Mouse (Mus musculus) olfactory bulb, adult 2 months (tissue): ENCODE measurements at regions not wholly inside any gene's neighbourhood (a gene's known extent, or its start where the extent isn't known, plus 50 kb on each side); places are given as distances from the start of the nearest gene placed in this dataset.

Experiments used
- H3K27ac ChIP-seq: fragments of 200-500 bp; 2 replicates; pipeline ENCODE4 v1.5.1; 2012; ENCODE audit warnings: low read depth, low read length; ENCODE audit not compliant: insufficient read depth
- H3K4me1 ChIP-seq: fragments of 200-500 bp; 2 replicates; pipeline ENCODE4 v1.6.1; 2012; ENCODE audit warnings: low read length; ENCODE audit not compliant: control insufficient read depth, insufficient read depth
- H3K4me3 ChIP-seq: fragments of 200-500 bp; 2 replicates; pipeline ENCODE4 v1.5.1; 2012; ENCODE audit warnings: mild to moderate bottlenecking, low read depth, low read length, moderate library complexity; ENCODE audit not compliant: insufficient read depth
- CTCF ChIP-seq: fragments of 200-500 bp; IDR thresholded peaks from 2 replicates; pipeline ENCODE4 v1.5.1; 2012; ENCODE audit warnings: low read depth, mild to moderate bottlenecking, low read length, moderate library complexity; ENCODE audit not compliant: insufficient read depth
- POLR2A ChIP-seq: fragments of 200-500 bp; IDR thresholded peaks from 2 replicates; pipeline ENCODE4 v1.6.1; 2012; ENCODE audit warnings: mild to moderate bottlenecking, low read depth, low read length, moderate library complexity; ENCODE audit not compliant: insufficient read depth
- WGBS: fragments of 180-500 bp; shearing (Covaris S2); methylation state at CpG from one replicate; pipeline ENCODE4 v1.1.7; 2018; 5-methylcytosine and 5-hydroxymethylcytosine counted together

DNA sequence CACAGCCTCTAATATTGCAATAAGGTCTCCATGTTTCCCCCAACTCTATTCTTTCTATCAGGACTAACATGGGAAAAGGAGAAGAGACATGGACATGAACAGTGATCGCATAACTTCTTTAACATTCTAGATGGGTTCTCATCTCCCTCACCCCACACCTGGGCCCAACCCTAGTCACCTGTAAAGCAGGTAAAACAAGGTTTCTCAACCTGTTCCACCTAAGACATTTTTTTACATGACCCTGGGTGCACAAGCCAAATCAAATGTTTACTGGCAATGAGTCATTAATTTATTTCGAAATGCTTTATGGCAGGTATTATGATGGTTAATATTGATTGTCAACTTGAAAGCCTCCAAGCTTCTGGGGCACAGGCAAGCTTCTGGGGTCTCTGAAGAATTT is 640.4 kb downstream of the Sox6 start:
- Histone ChIP-seq H3K4me1 (no peaks in the 10 kb centered on the region), H3K27ac (no peak overlapping the region), H3K4me3 (no peak overlapping the region)
- WGBS, result 98% methylated on average over 2 of the region's 2 CpGs
- TF ChIP-seq POLR2A (no peak), CTCF (no peak)

- H3K4me1 ChIP-seq, result no peaks in the 10 kb centered on the region
- H3K27ac ChIP-seq, result no peak overlapping the region
- 89% methylated on average over 3 of the region's 3 CpGs for WGBS
- H3K4me3 ChIP-seq, result no peak overlapping the region
- TF ChIP-seq POLR2A, result no peak
- TF ChIP-seq CTCF, result no peak
Observed at GRCm38 (mm10) chr7:115399461-115399860, 639.1 kb downstream of the Sox6 start.

GRCm38 (mm10) chr7:115407889-115408288 is 630.7 kb downstream of the Sox6 start:
- Histone ChIP-seq H3K4me1 (no peaks in the 10 kb centered on the region), H3K4me3 (no peak overlapping the region), H3K27ac (no peak overlapping the region)
- WGBS, result 98% methylated on average over 3 of the region's 3 CpGs
- TF ChIP-seq CTCF (no peak), POLR2A (no peak)

DNA sequence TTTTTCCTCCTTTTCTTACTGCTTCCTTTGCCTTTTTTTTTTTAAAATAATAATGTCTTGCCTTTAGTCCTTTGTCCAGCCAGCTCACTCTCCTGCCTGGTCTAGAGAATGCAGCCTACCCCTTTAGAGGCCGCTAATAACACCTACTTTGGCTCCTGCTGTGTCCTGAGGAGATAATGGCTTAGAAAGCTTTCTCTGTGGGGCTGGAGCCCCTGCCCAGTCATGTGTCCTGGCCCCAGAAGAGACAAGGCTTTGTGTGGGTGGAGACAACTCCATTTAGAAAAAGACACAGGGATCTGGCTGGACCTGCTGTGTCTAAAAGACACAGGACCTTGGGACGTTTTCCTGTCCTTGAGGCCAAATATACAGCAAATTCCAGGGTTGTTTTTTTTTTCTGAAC is 629.7 kb downstream of the Sox6 start:
- 83% methylated on average over 2 of the region's 2 CpGs for WGBS
- Histone ChIP-seq H3K27ac (no peak overlapping the region), H3K4me1 (no peaks in the 10 kb centered on the region), H3K4me3 (no peak overlapping the region)
- TF ChIP-seq POLR2A (no peak), CTCF (no peak)

DNA sequence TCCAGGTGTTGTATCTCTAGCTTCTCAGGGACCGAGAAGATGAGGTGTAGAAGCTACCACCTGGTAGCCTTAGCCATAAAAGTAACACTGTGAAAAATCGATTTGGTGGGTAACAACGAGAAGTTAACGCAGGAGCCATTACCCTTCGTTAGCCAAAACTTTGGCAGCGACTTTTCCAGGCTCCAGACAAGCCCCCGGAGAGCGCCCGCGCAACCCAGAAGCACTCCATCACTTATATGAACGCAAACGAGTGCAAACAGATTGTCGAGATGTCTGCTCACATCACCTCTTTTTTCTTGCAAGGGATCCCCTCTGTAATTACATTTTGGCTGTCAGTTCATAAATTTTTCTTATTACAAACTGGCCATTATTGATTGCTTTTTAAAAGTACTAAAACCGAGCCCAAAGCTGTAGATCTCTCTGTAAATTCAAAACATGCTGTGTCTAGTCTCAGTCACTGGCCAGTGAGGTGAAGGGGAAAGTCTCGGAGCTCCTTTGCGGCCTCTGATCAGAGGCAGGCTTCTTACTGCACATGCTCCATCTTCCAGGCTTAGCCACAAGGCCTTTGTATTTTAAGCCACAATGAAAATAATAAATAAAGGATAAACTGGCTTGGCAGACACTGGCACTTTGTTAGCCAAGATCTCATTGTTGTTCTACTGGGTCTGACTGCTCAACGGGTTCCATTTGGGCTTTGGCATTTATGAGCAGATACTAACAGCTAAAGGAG is 627.9 kb downstream of the Sox6 start:
- no peaks in the 10 kb centered on the region for H3K4me1 ChIP-seq
- TF ChIP-seq POLR2A, result no peak
- TF ChIP-seq CTCF, result no peak
- H3K27ac ChIP-seq, result no peak overlapping the region
- 65% methylated on average over 17 of the region's 17 CpGs for WGBS
- no peak overlapping the region for H3K4me3 ChIP-seq

DNA sequence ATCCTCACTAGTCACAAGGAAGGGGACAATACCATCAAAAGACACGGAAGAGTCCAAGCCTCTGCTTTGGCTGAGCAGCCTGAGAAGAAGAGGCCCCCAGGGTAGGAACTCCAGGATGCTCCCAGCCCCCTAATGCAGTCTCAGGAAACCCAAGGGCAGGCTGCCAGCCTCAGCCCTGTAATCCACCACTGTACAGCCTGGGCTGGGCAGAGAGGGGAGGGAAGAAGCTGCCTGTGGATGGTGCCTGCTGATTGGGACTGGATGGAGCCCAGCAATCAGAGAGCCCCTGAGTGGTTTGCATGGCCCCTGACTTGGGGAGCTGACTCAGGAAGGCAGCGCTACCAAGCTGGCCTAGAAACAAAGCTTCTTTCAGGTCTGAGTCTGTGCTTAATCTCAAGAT is 627.1 kb downstream of the Sox6 start:
- H3K27ac ChIP-seq, result no peak overlapping the region
- TF ChIP-seq CTCF, result no peak
- no peak for TF ChIP-seq POLR2A
- WGBS, result 53% methylated on average over 2 of the region's 2 CpGs
- H3K4me1 ChIP-seq, result no peaks in the 10 kb centered on the region
- no peak overlapping the region for H3K4me3 ChIP-seq

GRCm38 (mm10) chr7:115415147-115415561 is 623.4 kb downstream of the Sox6 start:
- Histone ChIP-seq H3K4me1 (no peaks in the 10 kb centered on the region), H3K4me3 (no peak overlapping the region), H3K27ac (no peak overlapping the region)
- WGBS, result 46% methylated on average over 5 of the region's 5 CpGs
- TF ChIP-seq CTCF (no peak), POLR2A (no peak)
